Mouse (Mus musculus) kidney, embryonic 15.5 days (tissue): Measurements from ENCODE around the gene Capza3. TPM values are rescaled to one million over a fixed set of nuclear protein-coding genes. Genes with fewer than 3 reads are reported as not detected.
A peak's percentile ranks its signal among the peaks of the same experiment; 100 is the strongest.

Experiments
- ATAC-seq: fragments of 200-750 bp; cut with Nextera tagmentation; replicated peaks from 2 replicates; pipeline ENCODE4 v1.8.0; 2017; ENCODE audit warnings: moderate TSS enrichment; ENCODE audit not compliant: low FRiP score
- H3K27ac ChIP-seq: fragments of 300-500 bp; sonication (generic); 2 replicates; pipeline ENCODE4 v1.5.1; 2015; ENCODE audit warnings: mild to moderate bottlenecking, inconsistent platforms
- H3K27me3 ChIP-seq: fragments of 300-500 bp; sonication (generic); 2 replicates; pipeline ENCODE4 v1.6.1; 2015; ENCODE audit warnings: inconsistent platforms
- H3K36me3 ChIP-seq: fragments of 300-500 bp; sonication (generic); 2 replicates; pipeline ENCODE4 v1.6.1; 2015; ENCODE audit warnings: inconsistent platforms
- H3K4me1 ChIP-seq: fragments of 300-500 bp; sonication (generic); 2 replicates; pipeline ENCODE4 v1.6.1; 2015; ENCODE audit warnings: inconsistent platforms
- H3K4me2 ChIP-seq: fragments of 300-500 bp; sonication (generic); 2 replicates; pipeline ENCODE4 v1.6.1; 2015; ENCODE audit warnings: moderate library complexity, mild to moderate bottlenecking, inconsistent platforms
- H3K4me3 ChIP-seq: fragments of 300-500 bp; sonication (generic); replicated peaks from 2 replicates; pipeline ENCODE4 v1.5.1; 2015; ENCODE audit warnings: mild to moderate bottlenecking, inconsistent platforms
- H3K9ac ChIP-seq: fragments of 300-500 bp; sonication (generic); 2 replicates; pipeline ENCODE4 v1.6.1; 2015; ENCODE audit warnings: mild to moderate bottlenecking, inconsistent platforms
- H3K9me3 ChIP-seq: fragments of 300-500 bp; sonication (generic); replicated peaks from 2 replicates; pipeline ENCODE4 v1.6.1; 2016; ENCODE audit warnings: inconsistent platforms
- WGBS: fragments of 180-500 bp; shearing (Covaris S2); methylation state at CpG from one replicate; pipeline ENCODE4 v1.1.7; 2015; ENCODE audit warnings: mixed read lengths; 5-methylcytosine and 5-hydroxymethylcytosine counted together
- polyA plus RNA-seq: library from polyadenylated mRNA; unstranded; fragments of >200 nt; fragmentation: Nextera tagmentation; extraction: Ambion mirVana; gene quantifications from 2 replicates; pipeline ENCODE4 v1.2.1, GENCODE M21; 2015

The Capza3 gene
- polyA plus RNA-seq: not detected in 2 replicates

GRCm38 (mm10) chr6:140040952-140041351 is at the start of gene Capza3:
TSS of gene Capza3 (plus strand) at chr6:140041252.
- Histone ChIP-seq H3K27me3 (no peaks in the 10 kb centered on the region), H3K36me3 (no peaks in the 10 kb centered on the region), H3K4me2 (no peak within 1 kb of the TSS), H3K27ac (no peak within 1 kb of the TSS), H3K4me3 (no peak within 1 kb of the TSS), H3K9me3 (no peaks in the 10 kb centered on the region), H3K9ac (no peak within 1 kb of the TSS), H3K4me1 (no peaks in the 10 kb centered on the region)
- WGBS: 96% methylated on average over 7 of the region's 7 CpGs
- no peak for ATAC-seq

- Histone ChIP-seq H3K4me1 (0 out of 2 replicates have a peak, but pooled peaks cover 4% of the 10 kb centered on the region), H3K9ac (no peak overlapping the region), H3K4me3 (no peak overlapping the region), H3K27me3 (no peaks in the 10 kb centered on the region), H3K36me3 (no peaks in the 10 kb centered on the region), H3K4me2 (no peak overlapping the region), H3K9me3 (peaks cover 5% of the 10 kb centered on the region; the same call in 1 of the 2 replicates), H3K27ac (no peak overlapping the region)
- 86% methylated on average over 3 of the region's 3 CpGs for WGBS
- ATAC-seq: no peak
These were observed 35.9 kb upstream of the Capza3 start for GRCm38 (mm10) chr6:140005181-140005580.

GRCm38 (mm10) chr6:140024404-140024803 is 16.6 kb upstream of the Capza3 start:
- H3K36me3 ChIP-seq: no peaks in the 10 kb centered on the region
- WGBS: 89% methylated on average over 7 of the region's 7 CpGs
- H3K9ac ChIP-seq: no peak overlapping the region
- H3K4me2 ChIP-seq: no peak overlapping the region
- no peak for ATAC-seq
- no peaks in the 10 kb centered on the region for H3K9me3 ChIP-seq
- H3K27me3 ChIP-seq: no peaks in the 10 kb centered on the region
- H3K4me1 ChIP-seq: no peaks in the 10 kb centered on the region
- no peak overlapping the region for H3K27ac ChIP-seq
- no peak overlapping the region for H3K4me3 ChIP-seq

DNA sequence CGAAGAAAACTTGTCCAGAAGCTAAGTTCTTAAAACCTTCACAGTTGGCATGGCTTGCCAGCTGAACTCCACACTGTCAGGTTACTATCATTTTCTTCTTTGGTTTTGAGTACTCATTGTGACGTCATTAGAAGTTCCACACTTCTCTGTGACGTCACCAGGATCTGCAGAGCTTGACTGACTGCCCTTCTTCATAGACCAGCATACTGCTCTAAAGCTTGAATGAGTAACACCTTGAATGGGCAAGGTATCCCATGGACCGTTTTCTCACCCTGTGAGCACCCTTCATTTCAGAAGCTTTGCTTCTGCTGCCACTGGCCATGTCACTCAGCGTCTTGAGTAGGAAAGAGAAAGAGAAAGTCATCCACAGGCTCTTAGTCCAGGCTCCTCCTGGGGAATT is 305 bp downstream of the Capza3 start, which contains the start of gene Plcz1:
Gene Plcz1 (minus strand): TSS at position 101 of the 400 bp plus-strand sequence.
- Histone ChIP-seq H3K9me3 (no peaks in the 10 kb centered on the region), H3K9ac (no peak within 1 kb of the TSS), H3K36me3 (no peaks in the 10 kb centered on the region), H3K27ac (no peak within 1 kb of the TSS), H3K27me3 (no peaks in the 10 kb centered on the region), H3K4me3 (no peak within 1 kb of the TSS), H3K4me1 (no peaks in the 10 kb centered on the region), H3K4me2 (no peak within 1 kb of the TSS)
- 89% methylated on average over 5 of the region's 5 CpGs for WGBS
- no peak for ATAC-seq

- peak; percentile 56; the same call in 1 of the 2 replicates for ATAC-seq
- Histone ChIP-seq H3K36me3 (no peaks in the 10 kb centered on the region), H3K4me2 (no peak overlapping the region), H3K27me3 (no peaks in the 10 kb centered on the region), H3K9me3 (no peaks in the 10 kb centered on the region), H3K4me1 (peaks cover 5% of the 10 kb centered on the region; the same call in 1 of the 2 replicates), H3K4me3 (no peak overlapping the region), H3K9ac (no peak overlapping the region), H3K27ac (peak overlapping the region; percentile 30)
- WGBS: 54% methylated on average over 5 of the region's 5 CpGs
These were observed 10.4 kb downstream of the Capza3 start for GRCm38 (mm10) chr6:140051476-140051875.

GRCm38 (mm10) chr6:140054271-140054928 is 13.3 kb downstream of the Capza3 start:
- no peaks in the 10 kb centered on the region for H3K36me3 ChIP-seq
- H3K4me1 ChIP-seq: peaks cover 5% of the 10 kb centered on the region; the same call in 1 of the 2 replicates
- H3K4me3 ChIP-seq: no peak overlapping the region
- H3K27ac ChIP-seq: no peak overlapping the region
- no peaks in the 10 kb centered on the region for H3K27me3 ChIP-seq
- WGBS: 77% methylated on average over 5 of the region's 5 CpGs
- H3K9me3 ChIP-seq: no peaks in the 10 kb centered on the region
- no peak for ATAC-seq
- H3K9ac ChIP-seq: no peak overlapping the region
- no peak overlapping the region for H3K4me2 ChIP-seq

- H3K9ac ChIP-seq: no peak overlapping the region
- H3K4me2 ChIP-seq: no peak overlapping the region
- WGBS: 89% methylated on average over 8 of the region's 8 CpGs
- H3K27me3 ChIP-seq: no peaks in the 10 kb centered on the region
- H3K4me3 ChIP-seq: no peak overlapping the region
- H3K4me1 ChIP-seq: no peaks in the 10 kb centered on the region
- no peak for ATAC-seq
- H3K9me3 ChIP-seq: no peaks in the 10 kb centered on the region
- H3K36me3 ChIP-seq: no peaks in the 10 kb centered on the region
- H3K27ac ChIP-seq: no peak overlapping the region
These were observed 28.1 kb downstream of the Capza3 start for GRCm38 (mm10) chr6:140069177-140069576.

GRCm38 (mm10) chr6:140080933-140081332 is 39.9 kb downstream of the Capza3 start:
- Histone ChIP-seq H3K9ac (no peak overlapping the region), H3K27ac (no peak overlapping the region), H3K9me3 (no peaks in the 10 kb centered on the region), H3K27me3 (no peaks in the 10 kb centered on the region), H3K4me2 (no peak overlapping the region), H3K4me1 (no peaks in the 10 kb centered on the region), H3K36me3 (no peaks in the 10 kb centered on the region), H3K4me3 (no peak overlapping the region)
- 78% methylated on average over 7 of the region's 7 CpGs for WGBS
- no peak for ATAC-seq

GRCm38 (mm10) chr6:140081739-140082138 is 40.7 kb downstream of the Capza3 start:
- Histone ChIP-seq H3K9me3 (no peaks in the 10 kb centered on the region), H3K4me1 (no peaks in the 10 kb centered on the region), H3K27me3 (no peaks in the 10 kb centered on the region), H3K36me3 (no peaks in the 10 kb centered on the region), H3K9ac (no peak overlapping the region), H3K27ac (no peak overlapping the region), H3K4me2 (no peak overlapping the region), H3K4me3 (no peak overlapping the region)
- WGBS: 78% methylated on average over 3 of the region's 3 CpGs
- ATAC-seq: peak; percentile 56; the same call in 1 of the 2 replicates

DNA sequence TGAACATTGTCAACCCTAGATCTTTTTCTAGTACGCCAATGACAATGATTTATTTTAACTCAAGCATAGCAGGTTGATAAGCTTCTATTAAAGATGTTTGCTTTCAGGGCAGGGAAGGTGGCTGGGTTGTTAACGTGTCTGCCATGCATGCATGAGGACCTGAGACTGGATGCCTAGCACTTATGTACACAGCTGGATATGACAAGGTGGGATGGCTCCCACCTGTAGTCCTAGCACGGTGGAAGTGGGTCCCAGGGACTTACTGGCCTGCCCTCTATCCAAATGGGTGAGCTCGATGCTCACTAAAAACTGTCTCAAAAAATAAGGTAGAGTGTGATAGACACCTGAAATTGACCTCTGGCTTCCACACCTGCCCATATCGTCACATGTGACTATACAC is 48.8 kb downstream of the Capza3 start:
- no peak overlapping the region for H3K4me3 ChIP-seq
- 75% methylated on average over 5 of the region's 5 CpGs for WGBS
- H3K4me2 ChIP-seq: no peak overlapping the region
- H3K27ac ChIP-seq: no peak overlapping the region
- H3K9ac ChIP-seq: no peak overlapping the region
- no peaks in the 10 kb centered on the region for H3K27me3 ChIP-seq
- no peaks in the 10 kb centered on the region for H3K4me1 ChIP-seq
- no peaks in the 10 kb centered on the region for H3K9me3 ChIP-seq
- ATAC-seq: no peak
- no peaks in the 10 kb centered on the region for H3K36me3 ChIP-seq
